Mouse (Mus musculus) MEL (cell line): ENCODE data around the gene Ate1. TPM values are rescaled to one million over a fixed set of nuclear protein-coding genes. Genes with fewer than 3 reads are reported as not detected.

ENCODE experiments used
- DNase-seq: peaks from one replicate; pipeline ENCODE4 v3.0.0; 2011; ENCODE audit warnings: low read depth, low spot score
- H3K27ac ChIP-seq: 2 replicates; pipeline ENCODE4 v1.5.1; 2012; ENCODE audit warnings: low read depth, mild to moderate bottlenecking, control low read depth, low read length, moderate library complexity; ENCODE audit not compliant: control insufficient read depth
- H3K27me3 ChIP-seq, 2 experiments: fragments of 150-350 bp in 1 of 2; sonication (generic) in 1 of 2; 2 replicates each; pipeline ENCODE4 v1.6.1; 2012; ENCODE audit warnings: low read length in 2 of 2, mild to moderate bottlenecking in 2 of 2, improper control_type of control experiment in 1 of 2, moderate library complexity in 1 of 2; ENCODE audit not compliant: insufficient read depth in 2 of 2, control insufficient read depth in 1 of 2
- H3K36me3 ChIP-seq, 2 experiments: 2 replicates each; pipeline ENCODE4 v1.6.1; 2012 to 2014; ENCODE audit warnings: low read length in 2 of 2, improper control_type of control experiment in 1 of 2, inconsistent platforms in 1 of 2, mild to moderate bottlenecking in 1 of 2; ENCODE audit not compliant: insufficient read depth in 2 of 2, control insufficient read depth in 1 of 2
- H3K4me1 ChIP-seq, 2 experiments: fragments of 150-350 bp in 1 of 2; sonication (generic) in 1 of 2; 2 replicates each; pipeline ENCODE4 v1.6.1; 2012; ENCODE audit warnings: low read length in 2 of 2, improper control_type of control experiment in 1 of 2, mild to moderate bottlenecking in 1 of 2; ENCODE audit not compliant: insufficient read depth in 2 of 2, control insufficient read depth in 1 of 2
- H3K4me3 ChIP-seq, 2 experiments: fragments of 150-350 bp in 1 of 2; sonication (generic) in 1 of 2; 2 replicates each; pipeline ENCODE4 v1.5.1; 2012; ENCODE audit warnings: low read depth in 2 of 2, low read length in 2 of 2, mild to moderate bottlenecking in 2 of 2, moderate library complexity in 2 of 2, control low read depth in 1 of 2, improper control_type of control experiment in 1 of 2; ENCODE audit not compliant: control insufficient read depth in 1 of 2, insufficient read depth in 1 of 2
- H3K79me2 ChIP-seq: 2 replicates; pipeline ENCODE4 v1.6.1; 2012; ENCODE audit warnings: mild to moderate bottlenecking, low read length, moderate library complexity; ENCODE audit not compliant: control insufficient read depth, poor library complexity, insufficient read depth
- H3K9ac ChIP-seq: 2 replicates; pipeline ENCODE4 v1.6.1; 2012; ENCODE audit warnings: low read depth, mild to moderate bottlenecking, control low read depth, low read length, moderate library complexity; ENCODE audit not compliant: control insufficient read depth, poor library complexity, severe bottlenecking
- H3K9me3 ChIP-seq: fragments of 150-350 bp; sonication (generic); replicated peaks from 2 replicates; pipeline ENCODE4 v1.6.1; 2012; ENCODE audit warnings: mild to moderate bottlenecking, low read length, improper control_type of control experiment, moderate library complexity; ENCODE audit not compliant: insufficient read depth
- BHLHE40 ChIP-seq: IDR thresholded peaks from 2 replicates; pipeline ENCODE4 v1.6.1; 2012; ENCODE audit warnings: low read depth, mild to moderate bottlenecking, inconsistent platforms, low read length, improper control_type of control experiment, borderline replicate concordance
- CHD1 ChIP-seq: IDR thresholded peaks from 2 replicates; pipeline ENCODE4 v1.6.1; 2012; ENCODE audit warnings: low read depth, mild to moderate bottlenecking, inconsistent platforms, low read length, improper control_type of control experiment
- CHD2 ChIP-seq: IDR thresholded peaks from 2 replicates; pipeline ENCODE4 v1.6.1; 2011; ENCODE audit warnings: low read length, improper control_type of control experiment
- CTCF ChIP-seq, 3 experiments: IDR thresholded peaks in 2 of 3; conservative IDR thresholded peaks in 1 of 3; 2 replicates each; pipeline ENCODE4 v1.5.1; 2011 to 2012; ENCODE audit warnings: low read length in 3 of 3, low read depth in 2 of 3, mild to moderate bottlenecking in 2 of 3, improper control_type of control experiment in 1 of 3, inconsistent platforms in 1 of 3, mixed read lengths in 1 of 3, moderate library complexity in 1 of 3; ENCODE audit not compliant: control insufficient read depth in 1 of 3, insufficient read depth in 1 of 3, poor library complexity in 1 of 3, severe bottlenecking in 1 of 3
- E2F4 ChIP-seq: IDR thresholded peaks from 2 replicates; pipeline ENCODE4 v1.6.1; 2011; ENCODE audit warnings: low read depth, low read length, improper control_type of control experiment, borderline replicate concordance
- ELF1 ChIP-seq: IDR thresholded peaks from 2 replicates; pipeline ENCODE4 v1.6.1; 2014; ENCODE audit warnings: low read depth, mild to moderate bottlenecking, inconsistent platforms, low read length, improper control_type of control experiment, moderate library complexity
- EP300 ChIP-seq, 2 experiments: IDR thresholded peaks; 2 replicates each; pipeline ENCODE4 v1.6.1; 2011; ENCODE audit warnings: improper control_type of control experiment in 2 of 2, low read length in 2 of 2, low read depth in 1 of 2, mild to moderate bottlenecking in 1 of 2
- ETS1 ChIP-seq: IDR thresholded peaks from 2 replicates; pipeline ENCODE4 v1.6.1; 2012; ENCODE audit warnings: low read depth, mild to moderate bottlenecking, inconsistent platforms, low read length, improper control_type of control experiment, moderate library complexity
- GABPA ChIP-seq: IDR thresholded peaks from 2 replicates; pipeline ENCODE4 v1.6.1; 2012; ENCODE audit warnings: low read depth, mild to moderate bottlenecking, inconsistent platforms, low read length, improper control_type of control experiment, moderate library complexity
- HCFC1 ChIP-seq: IDR thresholded peaks from 2 replicates; pipeline ENCODE4 v1.6.1; 2012; ENCODE audit warnings: low read depth, mild to moderate bottlenecking, inconsistent platforms, low read length, improper control_type of control experiment, moderate library complexity
- JUND ChIP-seq: IDR thresholded peaks from 2 replicates; pipeline ENCODE4 v1.6.1; 2011; ENCODE audit warnings: low read depth, mild to moderate bottlenecking, improper control_type of control experiment, low read length
- KAT2A ChIP-seq: conservative IDR thresholded peaks from 2 replicates; pipeline ENCODE4 v1.6.1; 2012; ENCODE audit warnings: low read depth, low read length, improper control_type of control experiment, inconsistent platforms
- MAFK ChIP-seq: IDR thresholded peaks from 2 replicates; pipeline ENCODE4 v1.6.1; 2011; ENCODE audit warnings: low read depth, mild to moderate bottlenecking, low read length, improper control_type of control experiment, borderline replicate concordance
- MAX ChIP-seq: IDR thresholded peaks from 2 replicates; pipeline ENCODE4 v1.6.1; 2011; ENCODE audit warnings: low read length, improper control_type of control experiment
- MAZ ChIP-seq: IDR thresholded peaks from 2 replicates; pipeline ENCODE4 v1.6.1; 2012; ENCODE audit warnings: low read depth, mild to moderate bottlenecking, inconsistent platforms, low read length, improper control_type of control experiment
- MEF2A ChIP-seq: IDR thresholded peaks from 2 replicates; pipeline ENCODE4 v1.6.1; 2014; ENCODE audit warnings: low read depth, mild to moderate bottlenecking, inconsistent platforms, low read length, improper control_type of control experiment; ENCODE audit not compliant: poor library complexity, insufficient replicate concordance, severe bottlenecking; ENCODE audit errors: extremely low read depth
- MXI1 ChIP-seq: IDR thresholded peaks from 2 replicates; pipeline ENCODE4 v1.6.1; 2011; ENCODE audit warnings: mild to moderate bottlenecking, low read depth, low read length, improper control_type of control experiment
- MYB ChIP-seq: IDR thresholded peaks from 2 replicates; pipeline ENCODE4 v1.6.1; 2011; ENCODE audit warnings: mild to moderate bottlenecking, low read depth, low read length, improper control_type of control experiment
- NELFE ChIP-seq: IDR thresholded peaks from 2 replicates; pipeline ENCODE4 v1.6.1; 2011; ENCODE audit warnings: low read depth, low read length, improper control_type of control experiment
- NRF1 ChIP-seq: IDR thresholded peaks from 2 replicates; pipeline ENCODE4 v1.6.1; 2014; ENCODE audit warnings: low read depth, mild to moderate bottlenecking, inconsistent platforms, low read length, improper control_type of control experiment, moderate library complexity; ENCODE audit not compliant: poor library complexity, insufficient read depth, severe bottlenecking
- POLR2A ChIP-seq, 2 experiments: IDR thresholded peaks; 2 replicates each; pipeline ENCODE4 v1.6.1; 2011 to 2012; ENCODE audit warnings: low read length in 2 of 2, mild to moderate bottlenecking in 2 of 2, control low read depth in 1 of 2, improper control_type of control experiment in 1 of 2, low read depth in 1 of 2, moderate library complexity in 1 of 2; ENCODE audit not compliant: control insufficient read depth in 1 of 2, insufficient read depth in 1 of 2, poor library complexity in 1 of 2
- POLR2AphosphoS2 ChIP-seq: IDR thresholded peaks from 2 replicates; pipeline ENCODE4 v1.6.1; 2011; ENCODE audit warnings: low read length, improper control_type of control experiment
- POLR2AphosphoS5 ChIP-seq: IDR thresholded peaks from 2 replicates; pipeline ENCODE4 v1.6.1; 2012; ENCODE audit warnings: low read depth, borderline replicate concordance, mild to moderate bottlenecking, inconsistent platforms, low read length, moderate library complexity, mixed read lengths
- RAD21 ChIP-seq: IDR thresholded peaks from 2 replicates; pipeline ENCODE4 v1.6.1; 2011; ENCODE audit warnings: mild to moderate bottlenecking, low read depth, low read length, improper control_type of control experiment
- RCOR1 ChIP-seq: IDR thresholded peaks from 2 replicates; pipeline ENCODE4 v1.6.1; 2012; ENCODE audit warnings: low read depth, mild to moderate bottlenecking, inconsistent platforms, low read length, improper control_type of control experiment
- SIN3A ChIP-seq: IDR thresholded peaks from 2 replicates; pipeline ENCODE4 v1.6.1; 2012; ENCODE audit warnings: low read length, improper control_type of control experiment, inconsistent platforms
- SMC3 ChIP-seq: IDR thresholded peaks from 2 replicates; pipeline ENCODE4 v1.6.1; 2011; ENCODE audit warnings: low read depth, low read length, improper control_type of control experiment
- TAL1 ChIP-seq: IDR thresholded peaks from 2 replicates; pipeline ENCODE4 v1.6.1; 2012; ENCODE audit warnings: mild to moderate bottlenecking, inconsistent platforms, low read length, moderate library complexity, mixed read lengths
- TBP ChIP-seq: IDR thresholded peaks from 2 replicates; pipeline ENCODE4 v1.8.0; 2011; ENCODE audit warnings: low read depth, low read length, improper control_type of control experiment
- UBTF ChIP-seq: IDR thresholded peaks from 2 replicates; pipeline ENCODE4 v1.6.1; 2012; ENCODE audit warnings: low read depth, mild to moderate bottlenecking, inconsistent platforms, low read length, improper control_type of control experiment, moderate library complexity, borderline replicate concordance; ENCODE audit not compliant: insufficient read depth
- USF1 ChIP-seq: IDR thresholded peaks from 2 replicates; pipeline ENCODE4 v1.6.1; 2014; ENCODE audit warnings: low read depth, mild to moderate bottlenecking, inconsistent platforms, low read length, improper control_type of control experiment, moderate library complexity
- USF2 ChIP-seq, 2 experiments: IDR thresholded peaks; 2 replicates each; pipeline ENCODE4 v1.6.1; 2011 to 2012; ENCODE audit warnings: improper control_type of control experiment in 2 of 2, low read length in 2 of 2, borderline replicate concordance in 1 of 2, inconsistent platforms in 1 of 2, low read depth in 1 of 2, mild to moderate bottlenecking in 1 of 2; ENCODE audit not compliant: insufficient read depth in 1 of 2
- ZC3H11A ChIP-seq: IDR thresholded peaks from 2 replicates; pipeline ENCODE4 v1.6.1; 2012; ENCODE audit warnings: low read depth, mild to moderate bottlenecking, inconsistent platforms, low read length, improper control_type of control experiment
- ZKSCAN1 ChIP-seq: IDR thresholded peaks from 2 replicates; pipeline ENCODE4 v1.6.1; 2012; ENCODE audit warnings: low read depth, mild to moderate bottlenecking, inconsistent platforms, low read length, improper control_type of control experiment, moderate library complexity
- ZMIZ1 ChIP-seq: IDR thresholded peaks from 2 replicates; pipeline ENCODE4 v1.6.1; 2012; ENCODE audit warnings: low read depth, mild to moderate bottlenecking, inconsistent platforms, low read length, improper control_type of control experiment, moderate library complexity
- polyA plus RNA-seq, 2 experiments: library from polyadenylated mRNA; stranded (reverse) in 1 of 2; unstranded in 1 of 2; fragments of >175 nt in 1 of 2; fragments of >200 nt in 1 of 2; gene quantifications; 2 replicates each; pipeline versions ENCODE4 v1.2.1 to v1.2.4; 2012; ENCODE audit warnings: low replicate concordance in 2 of 2, low read depth in 1 of 2; ENCODE audit not compliant: insufficient read length in 2 of 2, insufficient read depth in 1 of 2, missing spikeins in 1 of 2
- total RNA-seq: library from RNA; depleted of rRNA; stranded (reverse); fragments of 300-350 nt; gene quantifications from 2 replicates; pipeline ENCODE4 v1.2.3, GENCODE M21; 2012

Ate1 gene
- total and polyA plus RNA-seq, 3 experiments, result 21.9 to 28.6 TPM; not detected in 1

DNA sequence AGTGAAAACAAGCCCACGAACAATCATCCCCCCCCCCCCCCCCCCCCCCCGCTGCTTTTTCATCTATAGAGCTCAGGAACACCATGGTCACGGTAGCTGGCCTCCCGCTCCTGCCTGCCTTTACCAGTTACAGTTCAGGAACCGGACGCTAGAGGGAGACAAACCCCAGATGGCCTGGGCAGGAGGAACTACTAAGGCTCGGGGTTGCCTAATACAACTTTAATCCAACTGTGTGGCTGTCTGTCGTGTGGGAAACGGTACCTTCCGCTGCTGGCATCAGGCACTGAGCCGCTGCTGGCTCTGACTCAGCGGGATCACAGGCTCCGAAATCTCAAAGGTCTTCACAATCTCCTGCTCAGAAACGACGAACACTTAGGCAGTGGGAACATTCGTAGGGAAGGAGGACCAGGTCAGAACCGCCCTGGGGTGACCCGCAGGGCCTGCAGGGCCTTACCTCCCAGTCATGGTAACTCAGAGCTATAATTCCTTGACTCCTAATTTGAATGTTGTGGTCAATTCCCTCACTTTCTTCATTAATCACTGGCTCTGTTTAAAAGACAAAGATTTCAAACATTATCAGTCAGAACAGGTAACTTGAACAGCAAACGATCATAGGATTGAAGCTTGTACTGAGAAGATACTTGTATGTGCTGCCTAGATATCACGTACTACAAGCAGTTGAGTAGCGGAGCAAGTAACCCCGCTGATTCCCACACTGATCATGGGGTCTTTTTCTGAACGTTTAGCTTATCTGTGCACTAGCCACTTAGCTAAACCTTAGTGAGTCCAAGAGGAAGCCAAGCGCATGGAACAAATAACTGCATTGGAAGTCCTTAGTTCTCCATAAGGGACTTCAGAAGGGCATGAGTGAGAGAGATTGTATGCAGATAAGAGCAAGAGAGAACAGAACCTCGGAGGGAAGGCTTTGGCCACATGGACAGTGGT lies 13.4 kb upstream of the Ate1 start:
- H3K4me1 ChIP-seq, result peaks cover 0 to 3% of the 10 kb centered on the region in 2 experiments; a peak in 1 of 4 replicates
- H3K36me3 ChIP-seq, result peaks cover 12 to 32% of the 10 kb centered on the region in 2 experiments; a peak in 3 of 4 replicates
- peak overlapping the region; percentile 26; the same call in 1 of the 2 replicates for H3K27ac ChIP-seq
- no peaks in the 10 kb centered on the region for H3K9me3 ChIP-seq
- H3K9ac ChIP-seq, result 0 out of 2 replicates have a peak overlapping the region, but pooled peaks have one; percentile 9
- peak; percentile 90 for DNase-seq
- H3K4me3 ChIP-seq, result no peak overlapping the region
- H3K79me2 ChIP-seq, result no peaks in the 10 kb centered on the region
- H3K27me3 ChIP-seq, result no peaks in the 10 kb centered on the region
- no peak for TF ChIP-seq POLR2A (IDR thresholded peaks at IDR 0.05; ENCODE audit: control insufficient read depth in 1 of 2, insufficient read depth in 1 of 2, low read depth in 1 of 2, low read length in 2 of 2, poor library complexity in 1 of 2)
- no peak for TF ChIP-seq ZKSCAN1
- no peak for TF ChIP-seq MAX
- no peak for TF ChIP-seq POLR2AphosphoS5
- no peak for TF ChIP-seq KAT2A
- TF ChIP-seq TBP, result no peak
- no peak for TF ChIP-seq POLR2AphosphoS2
- TF ChIP-seq ZC3H11A, result no peak
- peak; percentile 43; the same call in 1 of the 2 replicates for TF ChIP-seq SIN3A
- no peak for TF ChIP-seq MAFK
- TF ChIP-seq MAZ, result no peak
- TF ChIP-seq NELFE, result no peak
- TF ChIP-seq TAL1, result no peak
- 0 out of 2 replicates have a peak, but pooled peaks have one; percentile 41 for TF ChIP-seq HCFC1
- 0 out of 2 replicates have a peak, but pooled peaks have one; percentile 26 for TF ChIP-seq MXI1
- no peak for TF ChIP-seq ZMIZ1
- TF ChIP-seq MEF2A, result no peak
- no peak for TF ChIP-seq ELF1
- TF ChIP-seq CHD1, result no peak
- no peak for TF ChIP-seq RCOR1
- peak; percentile 51 for TF ChIP-seq SMC3
- TF ChIP-seq E2F4, result no peak
- 0 out of 4 replicates have a peak, but pooled peaks of 1 of the 2 experiments have one; percentile 4 for TF ChIP-seq EP300 (IDR thresholded peaks at IDR 0.05; ENCODE audit: low read depth in 1 of 2, low read length in 2 of 2)
- TF ChIP-seq BHLHE40, result no peak
- no peak for TF ChIP-seq UBTF
- peak; percentile 60 for TF ChIP-seq RAD21
- TF ChIP-seq GABPA, result no peak
- no peak for TF ChIP-seq JUND
- peak; percentile 84 to 92 (median 84) for TF ChIP-seq CTCF (IDR thresholded peaks at IDR 0.05 in 2 of 3, conservative IDR thresholded peaks at IDR 0.05 in 1 of 3; ENCODE audit: control insufficient read depth in 1 of 3, insufficient read depth in 1 of 3, low read depth in 2 of 3, low read length in 3 of 3, poor library complexity in 1 of 3, severe bottlenecking in 1 of 3)
- no peak for TF ChIP-seq CHD2
- TF ChIP-seq NRF1, result no peak
- no peak for TF ChIP-seq USF2 (IDR thresholded peaks at IDR 0.05; ENCODE audit: borderline replicate concordance in 1 of 2, insufficient read depth in 1 of 2, low read depth in 1 of 2, low read length in 2 of 2)
- no peak for TF ChIP-seq MYB
- TF ChIP-seq USF1, result no peak
- peak; percentile 13; the same call in 1 of the 2 replicates for TF ChIP-seq ETS1
